Mouse (Mus musculus): Measurements from ENCODE around the gene Olfr191. TPM values are rescaled to one million over a fixed set of nuclear protein-coding genes. Genes with fewer than 3 reads are reported as not detected.
"Not testable (repeated sequence)": the region's sequence is repeated elsewhere in the genome, so short reads cannot be mapped to it uniquely, and the experiment has no call there.

Gene Olfr191
- not detected in 2 replicates for polyA plus RNA-seq (2011; ENCODE audit: insufficient read depth, insufficient read length, low read depth, missing spikeins)

- not testable (repeated sequence) for H3K9ac ChIP-seq (ENCODE audit: low read depth, poor library complexity, severe bottlenecking); H3K4me3 ChIP-seq (ENCODE audit: low read depth, low read length); H3K9me3 ChIP-seq (replicated peaks; ENCODE audit: control insufficient read depth, insufficient read depth, low read length, poor library complexity, severe bottlenecking); H3K27ac ChIP-seq (ENCODE audit: insufficient read depth, low read length); H3K36me3 ChIP-seq (ENCODE audit: control insufficient read depth, insufficient read depth, low read length, poor library complexity, severe bottlenecking); H3K4me1 ChIP-seq (ENCODE audit: control insufficient read depth, insufficient read depth, low read length); H3K27me3 ChIP-seq (ENCODE audit: control insufficient read depth, insufficient read depth, low read length, poor library complexity, severe bottlenecking)
Measured at GRCm38 (mm10) chr16:59089722-59090121, at the start of gene Olfr191. Gene Olfr191 (minus strand): TSS chr16:59089822.

- no peaks in the 10 kb centered on the region for H3K4me1 ChIP-seq (ENCODE audit: control insufficient read depth, insufficient read depth, low read length)
- no peak overlapping the region for H3K4me3 ChIP-seq (ENCODE audit: low read depth, low read length)
- H3K9me3 ChIP-seq (replicated peaks; ENCODE audit: control insufficient read depth, insufficient read depth, low read length, poor library complexity, severe bottlenecking) = peaks cover 11% of the 10 kb centered on the region
- no peak overlapping the region for H3K9ac ChIP-seq (ENCODE audit: low read depth, poor library complexity, severe bottlenecking)
- no peaks in the 10 kb centered on the region for H3K27me3 ChIP-seq (ENCODE audit: control insufficient read depth, insufficient read depth, low read length, poor library complexity, severe bottlenecking)
- TF ChIP-seq EP300 (IDR thresholded peaks at IDR 0.05; ENCODE audit: insufficient read depth, low read depth, low read length) (no peak), POLR2A (IDR thresholded peaks at IDR 0.05; ENCODE audit: insufficient read depth, low read length) (no peak)
- no peak overlapping the region for H3K27ac ChIP-seq (ENCODE audit: insufficient read depth, low read length)
- H3K36me3 ChIP-seq (ENCODE audit: control insufficient read depth, insufficient read depth, low read length, poor library complexity, severe bottlenecking) = no peaks in the 10 kb centered on the region
Measured at GRCm38 (mm10) chr16:59130740-59131139, 41.1 kb upstream of the Olfr191 start.

GRCm38 (mm10) chr16:59120969-59121368 lies 31.3 kb upstream of the Olfr191 start, which contains the start of gene Olfr194:
Gene Olfr194 (minus strand): TSS chr16:59121069.
- H3K9me3 ChIP-seq (replicated peaks; ENCODE audit: control insufficient read depth, insufficient read depth, low read length, poor library complexity, severe bottlenecking) = peaks cover 9% of the 10 kb centered on the region
- TF ChIP-seq POLR2A (IDR thresholded peaks at IDR 0.05; ENCODE audit: insufficient read depth, low read length) = no peak
- no peak for TF ChIP-seq CTCF (IDR thresholded peaks at IDR 0.05; ENCODE audit: low read depth, low read length)
- no peak for TF ChIP-seq EP300 (IDR thresholded peaks at IDR 0.05; ENCODE audit: insufficient read depth, low read depth, low read length)
- H3K27ac ChIP-seq (ENCODE audit: insufficient read depth, low read length) = no peak within 1 kb of the TSS
- H3K4me3 ChIP-seq (ENCODE audit: low read depth, low read length) = no peak within 1 kb of the TSS
- no peaks in the 10 kb centered on the region for H3K4me1 ChIP-seq (ENCODE audit: control insufficient read depth, insufficient read depth, low read length)
- H3K27me3 ChIP-seq (ENCODE audit: control insufficient read depth, insufficient read depth, low read length, poor library complexity, severe bottlenecking) = no peaks in the 10 kb centered on the region
- H3K9ac ChIP-seq (ENCODE audit: low read depth, poor library complexity, severe bottlenecking) = no peak within 1 kb of the TSS
- H3K36me3 ChIP-seq (ENCODE audit: control insufficient read depth, insufficient read depth, low read length, poor library complexity, severe bottlenecking) = no peaks in the 10 kb centered on the region

DNA sequence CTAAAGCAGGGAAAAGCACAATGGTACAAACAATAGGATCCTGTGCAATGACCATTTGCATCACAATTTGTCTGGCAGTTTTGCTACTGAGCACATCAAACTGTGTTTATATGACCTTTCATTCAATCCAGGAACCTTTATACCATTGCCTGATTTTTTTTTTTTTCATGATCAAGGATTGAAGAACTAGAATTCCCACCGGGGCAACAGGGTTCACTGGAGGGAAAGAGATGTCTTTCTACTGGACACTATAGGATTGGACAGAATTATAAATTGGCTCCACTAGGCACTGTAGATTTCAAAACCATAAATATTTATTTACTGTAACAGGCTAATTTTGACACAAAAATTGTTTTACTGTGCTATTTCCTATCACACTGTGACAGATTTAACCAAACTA lies 22.2 kb upstream of the Olfr191 start, which contains the start of gene Olfr193:
Olfr193 (minus strand) TSS at position 101 of the 400 bp plus-strand sequence.
- Histone ChIP-seq H3K9me3 (replicated peaks; ENCODE audit: control insufficient read depth, insufficient read depth, low read length, poor library complexity, severe bottlenecking) (no peaks in the 10 kb centered on the region), H3K9ac (ENCODE audit: low read depth, poor library complexity, severe bottlenecking) (no peak within 1 kb of the TSS), H3K27me3 (ENCODE audit: control insufficient read depth, insufficient read depth, low read length, poor library complexity, severe bottlenecking) (no peaks in the 10 kb centered on the region), H3K4me1 (ENCODE audit: control insufficient read depth, insufficient read depth, low read length) (no peaks in the 10 kb centered on the region), H3K4me3 (ENCODE audit: low read depth, low read length) (no peak within 1 kb of the TSS), H3K27ac (ENCODE audit: insufficient read depth, low read length) (no peak within 1 kb of the TSS), H3K36me3 (ENCODE audit: control insufficient read depth, insufficient read depth, low read length, poor library complexity, severe bottlenecking) (no peaks in the 10 kb centered on the region)
- TF ChIP-seq EP300 (IDR thresholded peaks at IDR 0.05; ENCODE audit: insufficient read depth, low read depth, low read length) (no peak), CTCF (IDR thresholded peaks at IDR 0.05; ENCODE audit: low read depth, low read length) (no peak), POLR2A (IDR thresholded peaks at IDR 0.05; ENCODE audit: insufficient read depth, low read length) (no peak)

DNA sequence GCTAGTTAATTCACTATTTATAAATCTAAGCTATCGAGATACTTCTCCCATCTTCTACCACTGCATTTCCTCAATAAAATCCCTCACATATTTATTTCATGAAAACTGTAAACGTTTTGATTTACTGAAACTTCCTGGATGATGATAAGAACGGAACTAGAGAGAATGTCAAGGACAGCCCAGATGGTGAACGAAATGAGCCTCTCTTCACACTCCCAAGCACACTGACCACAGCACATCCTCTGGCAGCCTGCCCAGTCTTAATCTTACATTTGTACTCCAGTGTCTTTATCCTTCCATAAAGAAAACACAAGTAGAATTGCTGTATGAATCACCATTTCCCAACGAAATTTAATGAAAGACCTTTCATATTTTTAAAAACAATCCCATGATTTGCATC lies 18.9 kb upstream of the Olfr191 start:
- not testable (repeated sequence) for H3K4me3 ChIP-seq (ENCODE audit: low read depth, low read length); H3K27ac ChIP-seq (ENCODE audit: insufficient read depth, low read length); H3K36me3 ChIP-seq (ENCODE audit: control insufficient read depth, insufficient read depth, low read length, poor library complexity, severe bottlenecking); H3K27me3 ChIP-seq (ENCODE audit: control insufficient read depth, insufficient read depth, low read length, poor library complexity, severe bottlenecking); H3K4me1 ChIP-seq (ENCODE audit: control insufficient read depth, insufficient read depth, low read length); H3K9me3 ChIP-seq (replicated peaks; ENCODE audit: control insufficient read depth, insufficient read depth, low read length, poor library complexity, severe bottlenecking); H3K9ac ChIP-seq (ENCODE audit: low read depth, poor library complexity, severe bottlenecking)

- no peak for TF ChIP-seq POLR2A (IDR thresholded peaks at IDR 0.05; ENCODE audit: insufficient read depth, low read length)
- no peak for TF ChIP-seq CTCF (IDR thresholded peaks at IDR 0.05; ENCODE audit: low read depth, low read length)
- Histone ChIP-seq H3K36me3 (ENCODE audit: control insufficient read depth, insufficient read depth, low read length, poor library complexity, severe bottlenecking) (no peaks in the 10 kb centered on the region), H3K9ac (ENCODE audit: low read depth, poor library complexity, severe bottlenecking) (no peak overlapping the region), H3K4me3 (ENCODE audit: low read depth, low read length) (no peak overlapping the region), H3K27me3 (ENCODE audit: control insufficient read depth, insufficient read depth, low read length, poor library complexity, severe bottlenecking) (no peaks in the 10 kb centered on the region), H3K4me1 (ENCODE audit: control insufficient read depth, insufficient read depth, low read length) (no peaks in the 10 kb centered on the region), H3K27ac (ENCODE audit: insufficient read depth, low read length) (no peak overlapping the region), H3K9me3 (replicated peaks; ENCODE audit: control insufficient read depth, insufficient read depth, low read length, poor library complexity, severe bottlenecking) (no peaks in the 10 kb centered on the region)
Measured at GRCm38 (mm10) chr16:59105312-59105711, 15.7 kb upstream of the Olfr191 start.

- H3K4me3 ChIP-seq (ENCODE audit: low read depth, low read length); H3K27me3 ChIP-seq (ENCODE audit: control insufficient read depth, insufficient read depth, low read length, poor library complexity, severe bottlenecking); H3K27ac ChIP-seq (ENCODE audit: insufficient read depth, low read length); H3K9me3 ChIP-seq (replicated peaks; ENCODE audit: control insufficient read depth, insufficient read depth, low read length, poor library complexity, severe bottlenecking); H3K4me1 ChIP-seq (ENCODE audit: control insufficient read depth, insufficient read depth, low read length); H3K9ac ChIP-seq (ENCODE audit: low read depth, poor library complexity, severe bottlenecking); H3K36me3 ChIP-seq (ENCODE audit: control insufficient read depth, insufficient read depth, low read length, poor library complexity, severe bottlenecking): not testable (repeated sequence)
Measured at GRCm38 (mm10) chr16:59081113-59081512, 8.5 kb downstream of the Olfr191 start.
